Mouse (Mus musculus): Measurements from ENCODE around the gene Carnmt1. TPM values are rescaled to one million over a fixed set of nuclear protein-coding genes. Genes with fewer than 3 reads are reported as not detected.
A peak's percentile ranks its signal among the peaks of the same experiment; 100 is the strongest.

Carnmt1 gene
- polyA plus RNA-seq, 1 experiment from 2014 or later = 16.8 TPM

DNA sequence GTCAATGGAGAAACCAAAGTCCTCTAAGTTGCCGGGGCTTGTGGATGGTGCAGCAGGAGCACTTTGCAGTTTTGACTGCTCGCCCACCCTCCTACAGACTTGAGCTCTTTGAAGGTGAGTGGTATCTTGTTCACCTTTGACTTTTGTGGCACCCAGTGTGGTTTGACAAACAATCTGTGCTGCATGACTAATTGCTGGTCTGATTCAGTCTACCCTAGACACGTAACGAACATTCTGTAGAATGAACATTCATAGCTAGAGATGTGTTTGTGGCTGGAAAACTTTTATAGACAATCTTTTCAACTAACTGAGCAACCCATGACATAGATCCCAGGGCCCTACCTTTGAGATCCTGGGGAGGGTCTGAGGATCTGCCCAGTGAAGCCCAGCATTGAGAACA lies 76.8 kb downstream of the Carnmt1 start:
- Histone ChIP-seq H3K36me3 (replicated peaks) (no peaks in the 10 kb centered on the region), H3K4me1 (replicated peaks) (0 out of 2 replicates have a peak, but pooled peaks cover 6% of the 10 kb centered on the region), H3K9ac (no peak overlapping the region), H3K4me2 (no peak overlapping the region), H3K4me3 (replicated peaks) (no peak overlapping the region), H3K9me3 (replicated peaks) (no peaks in the 10 kb centered on the region), H3K27ac (replicated peaks) (no peak overlapping the region), H3K27me3 (peaks cover 29% of the 10 kb centered on the region)
- ATAC-seq (ENCODE audit: insufficient read depth) = no peak
- WGBS (ENCODE audit: insufficient replicate concordance) = 82% methylated on average over 4 of the region's 4 CpGs

DNA sequence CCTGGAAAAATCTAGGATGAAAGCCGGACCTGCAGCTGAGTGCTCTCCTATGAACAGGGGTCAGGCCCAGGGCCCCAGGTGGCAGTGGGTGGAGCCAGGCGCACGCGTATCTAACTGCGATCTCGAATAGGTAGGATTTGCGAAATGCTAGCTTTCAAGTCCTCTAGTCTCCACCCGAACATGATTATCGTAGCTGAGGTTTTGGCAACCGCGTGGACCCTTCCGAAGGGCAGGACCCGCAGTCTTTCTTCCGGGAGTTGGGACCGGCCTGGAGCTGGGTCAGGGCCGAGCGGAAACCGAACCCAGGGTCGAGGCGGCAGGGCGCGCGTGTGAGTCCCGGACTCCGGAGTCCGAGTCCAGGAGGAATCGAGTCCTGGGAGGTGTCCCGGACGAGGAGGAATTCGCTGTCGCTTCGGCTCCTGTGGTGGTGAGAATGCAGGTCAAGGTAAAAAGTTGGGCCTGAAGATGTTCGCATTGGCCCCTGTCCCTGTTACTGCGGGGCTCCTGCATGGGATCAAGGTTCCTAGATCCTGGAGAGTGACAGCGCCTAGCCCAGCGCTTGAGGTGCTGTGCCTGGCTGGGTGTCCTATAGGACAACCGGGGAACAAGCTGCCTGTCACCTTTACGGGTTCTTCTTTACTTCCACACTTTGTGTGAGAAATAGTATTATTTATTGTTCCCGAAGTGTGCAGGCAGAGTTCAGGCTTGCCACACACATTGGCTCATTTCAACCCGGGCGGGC lies 79.2 kb downstream of the Carnmt1 start, which contains the start of gene Trpm6:
Gene Trpm6 (plus strand): TSS at position 386 of the 742 bp plus-strand sequence.
- 5% methylated on average over 41 of the region's 41 CpGs for WGBS (ENCODE audit: insufficient replicate concordance)
- H3K4me2 ChIP-seq = peak within 1 kb of the TSS; percentile 61
- H3K36me3 ChIP-seq (replicated peaks) = no peaks in the 10 kb centered on the region
- peaks cover 29% of the 10 kb centered on the region for H3K27me3 ChIP-seq
- no peak within 1 kb of the TSS for H3K27ac ChIP-seq (replicated peaks)
- peak within 1 kb of the TSS; percentile 30 for H3K4me3 ChIP-seq (replicated peaks)
- H3K4me1 ChIP-seq (replicated peaks) = 0 out of 2 replicates have a peak, but pooled peaks cover 6% of the 10 kb centered on the region
- ATAC-seq (ENCODE audit: insufficient read depth) = no peak
- no peak within 1 kb of the TSS for H3K9ac ChIP-seq
- H3K9me3 ChIP-seq (replicated peaks) = no peaks in the 10 kb centered on the region

Other genes with a start within 250 kb of the Carnmt1 start
- 64.6 and 66.5 TPM in 2 replicates for gene Ostf1, start 38.9 kb upstream of the Carnmt1 start, polyA plus RNA-seq (2015; fragmentation: Nextera tagmentation; extraction: Ambion mirVana)
- 5.5 and 5.9 TPM in 2 replicates for gene Nmrk1, start 38.8 kb upstream of the Carnmt1 start, polyA plus RNA-seq (2015; fragmentation: Nextera tagmentation; extraction: Ambion mirVana)
- 33.5 and 33.9 TPM in 2 replicates for gene D030056L22Rik, start 42.4 kb downstream of the Carnmt1 start, polyA plus RNA-seq (2015; fragmentation: Nextera tagmentation; extraction: Ambion mirVana)
- 0.03 TPM in 1 of 2 replicates, not detected in the other for gene Trpm6, start 79.2 kb downstream of the Carnmt1 start, polyA plus RNA-seq (2015; fragmentation: Nextera tagmentation; extraction: Ambion mirVana)